Mouse (Mus musculus): ENCODE results near the gene Setd2. TPM values are rescaled to one million over a fixed set of nuclear protein-coding genes. Genes with fewer than 3 reads are reported as not detected.
A peak's percentile ranks its signal among the peaks of the same experiment; 100 is the strongest.

Gene Setd2
- total RNA-seq, 4 experiments from 2014 or later, result 32.6 to 44.5 (median 36.5) TPM

GRCm38 (mm10) chr9:110654726-110655650 is 122.6 kb downstream of the Setd2 start:
- DNase-seq (ENCODE audit: low spot score), result no peak

- no peak for DNase-seq (ENCODE audit: low spot score)
These were observed 123.2 kb downstream of the Setd2 start for GRCm38 (mm10) chr9:110655651-110656007.

GRCm38 (mm10) chr9:110656249-110657221 is 124.1 kb downstream of the Setd2 start, which contains the start of gene Ccdc12:
TSS of gene Ccdc12 (plus strand) at chr9:110656503.
- peak; percentile 97 for DNase-seq (ENCODE audit: low spot score)

- DNase-seq (ENCODE audit: low spot score), result peak; percentile 62
These were observed 125.2 kb downstream of the Setd2 start for GRCm38 (mm10) chr9:110657474-110658078.

- no peak for DNase-seq (ENCODE audit: low spot score)
These were observed 127.1 kb downstream of the Setd2 start for GRCm38 (mm10) chr9:110659521-110659920.

GRCm38 (mm10) chr9:110660208-110660607 is 127.8 kb downstream of the Setd2 start:
- no peak for DNase-seq (ENCODE audit: low spot score)

- DNase-seq (ENCODE audit: low spot score), result no peak
These were observed 128.6 kb downstream of the Setd2 start for GRCm38 (mm10) chr9:110660856-110661612.

- DNase-seq (ENCODE audit: low spot score), result no peak
These were observed 130.4 kb downstream of the Setd2 start for GRCm38 (mm10) chr9:110662844-110663243.

- peak; percentile 69 for DNase-seq (ENCODE audit: low spot score)
These were observed 133.5 kb downstream of the Setd2 start for GRCm38 (mm10) chr9:110665912-110666311.

- DNase-seq (ENCODE audit: low spot score), result no peak
These were observed 134.0 kb downstream of the Setd2 start for GRCm38 (mm10) chr9:110666374-110666773.

- no peak for DNase-seq (ENCODE audit: low spot score)
These were observed 134.9 kb downstream of the Setd2 start for GRCm38 (mm10) chr9:110667219-110667836.

Small RNAs within 50 kb of the gene (microRNA-seq; reads per million reads assigned to microRNA genes)
- gene Mir8107, result not detected

Other genes with a start within 250 kb of the Setd2 start
- 1 to 10 TPM; 2.6 to 3.3 (median 3.1) TPM for gene Elp6, start 227.4 kb upstream of the Setd2 start, total RNA-seq (2022)
- gene Scap, start 199.3 kb upstream of the Setd2 start, total RNA-seq (2022), result 10 to 100 TPM; 23.7 to 34.9 (median 29.3) TPM
- gene Ptpn23, start 124.4 kb upstream of the Setd2 start, total RNA-seq (2022), result 10 to 100 TPM; 12.9 to 17.1 (median 14.5) TPM
- 1 to 10 TPM in 1 of 4 experiments, not detected in 3; 3.0 TPM for gene Ngp, start 112.8 kb upstream of the Setd2 start, total RNA-seq (2022)
- gene Klhl18, start 55.9 kb upstream of the Setd2 start, total RNA-seq (2022), result 10 to 100 TPM in 3 of 4 experiments, 1 to 10 TPM in 1; 9.2 to 14.6 (median 11.1) TPM
- gene Kif9, start 55.6 kb upstream of the Setd2 start, total RNA-seq (2022), result under 1 TPM; 0.14 to 0.31 (median 0.20) TPM
- gene Nradd, start 91.9 kb downstream of the Setd2 start, total RNA-seq (2022), result 1 to 10 TPM in 2 of 4 experiments, under 1 TPM in 2; 0.79 to 1.4 (median 0.97) TPM
- 10 to 100 TPM in 1 of 4 experiments, 1 to 10 TPM in 3; 5.8 to 10.8 (median 8.5) TPM for gene Nbeal2, start 121.6 kb downstream of the Setd2 start, total RNA-seq (2022)
- 10 to 100 TPM; 56.2 to 69.2 (median 65.3) TPM for gene Ccdc12, start 123.9 kb downstream of the Setd2 start, total RNA-seq (2022)
- gene Myl3, start 209.3 kb downstream of the Setd2 start, total RNA-seq (2022), result over 10,000 TPM; 10,766 to 11,632 (median 11,251) TPM
- 1 to 10 TPM; 4.4 to 7.0 (median 5.1) TPM for gene Pth1r, start 214.5 kb downstream of the Setd2 start, total RNA-seq (2022)

All from heart, adult 8-10 months (tissue).